Mouse (Mus musculus) stomach, postnatal 0 days (tissue): ENCODE data around the gene H2-DMa. TPM values are rescaled to one million over a fixed set of nuclear protein-coding genes. Genes with fewer than 3 reads are reported as not detected.

Source experiments
- ATAC-seq: fragments of 200-750 bp; cut with Nextera tagmentation; 2 replicates; pipeline ENCODE4 v1.8.0; 2017; ENCODE audit not compliant: low FRiP score, low TSS enrichment
- DNase-seq: peaks from one replicate; pipeline ENCODE4 v3.0.0-alpha.2; 2016; ENCODE audit warnings: low spot score
- H3K27ac ChIP-seq: fragments of 300-500 bp; sonication (generic); replicated peaks from 2 replicates; pipeline ENCODE4 v1.5.1; 2014; ENCODE audit warnings: mild to moderate bottlenecking, control low read depth
- H3K27me3 ChIP-seq: fragments of 300-500 bp; sonication (generic); 2 replicates; pipeline ENCODE4 v1.6.1; 2014; ENCODE audit warnings: low read length; ENCODE audit not compliant: control insufficient read depth, insufficient read depth
- H3K36me3 ChIP-seq: fragments of 300-500 bp; sonication (generic); 2 replicates; pipeline ENCODE4 v1.6.1; 2014; ENCODE audit warnings: low read length, mixed read lengths; ENCODE audit not compliant: control insufficient read depth, insufficient read depth
- H3K4me1 ChIP-seq: fragments of 300-500 bp; sonication (generic); replicated peaks from 2 replicates; pipeline ENCODE4 v1.6.1; 2014; ENCODE audit warnings: antibody characterized with exemption; ENCODE audit not compliant: control insufficient read depth, insufficient read depth
- H3K4me2 ChIP-seq: fragments of 300-500 bp; sonication (generic); replicated peaks from 2 replicates; pipeline ENCODE4 v1.6.1; 2014; ENCODE audit warnings: low read depth, mild to moderate bottlenecking, control low read depth, moderate library complexity
- H3K4me3 ChIP-seq: fragments of 300-500 bp; sonication (generic); 2 replicates; pipeline ENCODE4 v1.5.1; 2014; ENCODE audit warnings: low read depth, low read length, control low read depth
- H3K9ac ChIP-seq: fragments of 300-500 bp; sonication (generic); 2 replicates; pipeline ENCODE4 v1.6.1; 2014; ENCODE audit warnings: mild to moderate bottlenecking, low read length, control low read depth, mixed read lengths
- H3K9me3 ChIP-seq: fragments of 300-500 bp; sonication (generic); 2 replicates; pipeline ENCODE4 v1.6.1; 2016; ENCODE audit warnings: low read length; ENCODE audit not compliant: control insufficient read depth
- CTCF ChIP-seq: IDR thresholded peaks from 2 replicates; pipeline ENCODE4 v1.5.1; 2016; ENCODE audit warnings: antibody characterized with exemption, low read depth, mild to moderate bottlenecking, moderate library complexity
- EP300 ChIP-seq: optimal IDR thresholded peaks from 2 replicates; pipeline ENCODE3; 2016; ENCODE audit warnings: antibody characterized with exemption
- WGBS: fragments of 180-500 bp; shearing (Covaris S2); extraction: QIAGEN DNeasy Blood & Tissue Kit; methylation state at CpG from one replicate; pipeline ENCODE4 v1.1.7; 2014; 5-methylcytosine and 5-hydroxymethylcytosine counted together
- polyA plus RNA-seq: library from polyadenylated mRNA; unstranded; fragments of >200 nt; fragmentation: Nextera tagmentation; extraction: Ambion mirVana; gene quantifications from 2 replicates; pipeline ENCODE4 v1.2.1, GENCODE M21; 2015

Gene H2-DMa
- polyA plus RNA-seq, 1 experiment from 2014 or later = 9.5 TPM

GRCm38 (mm10) chr17:34123518-34123917 is 4.2 kb downstream of the H2-DMa start:
- H3K9ac ChIP-seq = peak overlapping the region; percentile 96
- no peaks in the 10 kb centered on the region for H3K27me3 ChIP-seq
- ATAC-seq (no peak), DNase-seq (peak; percentile 48)
- peak overlapping the region; percentile 100 for H3K27ac ChIP-seq
- H3K4me1 ChIP-seq = peaks cover 2% of the 10 kb centered on the region
- WGBS = 0% methylated on average over 2 of the region's 2 CpGs
- H3K4me2 ChIP-seq = peak overlapping the region; percentile 95
- H3K9me3 ChIP-seq = no peaks in the 10 kb centered on the region
- TF ChIP-seq EP300 (no peak), CTCF (no peak)
- H3K36me3 ChIP-seq = peaks cover 3% of the 10 kb centered on the region; the same call in 1 of the 2 replicates
- H3K4me3 ChIP-seq = peak overlapping the region; percentile 94

- WGBS = 62% methylated on average over 6 of the region's 6 CpGs
- H3K4me3 ChIP-seq = no peak overlapping the region
- H3K9me3 ChIP-seq = no peaks in the 10 kb centered on the region
Measured at GRCm38 (mm10) chr17:34124649-34125048, 5.3 kb downstream of the H2-DMa start.

GRCm38 (mm10) chr17:34126826-34127420 is 7.6 kb downstream of the H2-DMa start:
- no peak for DNase-seq
- no peak for ATAC-seq
- H3K9ac ChIP-seq = no peak overlapping the region
- H3K4me3 ChIP-seq = no peak overlapping the region
- H3K9me3 ChIP-seq = no peaks in the 10 kb centered on the region
- TF ChIP-seq CTCF (no peak), EP300 (no peak)
- 53% methylated on average over 9 of the region's 9 CpGs for WGBS
- no peaks in the 10 kb centered on the region; the same call in 1 of the 2 replicates for H3K36me3 ChIP-seq
- H3K4me1 ChIP-seq = peaks cover 2% of the 10 kb centered on the region
- no peaks in the 10 kb centered on the region for H3K27me3 ChIP-seq
- H3K27ac ChIP-seq = no peak overlapping the region
- H3K4me2 ChIP-seq = no peak overlapping the region

More at GRCm38 (mm10) chr17:34124649-34125048, 5.3 kb downstream of the H2-DMa start:
- DNase-seq = no peak
- H3K27ac ChIP-seq = no peak overlapping the region
- TF ChIP-seq EP300 = no peak
- no peak for TF ChIP-seq CTCF
- no peak for ATAC-seq
- no peaks in the 10 kb centered on the region; the same call in 1 of the 2 replicates for H3K36me3 ChIP-seq
- no peak overlapping the region; the same call in 1 of the 2 replicates for H3K4me2 ChIP-seq
- H3K4me1 ChIP-seq = peaks cover 2% of the 10 kb centered on the region
- no peaks in the 10 kb centered on the region for H3K27me3 ChIP-seq
- H3K9ac ChIP-seq = no peak overlapping the region

- Histone ChIP-seq H3K9me3 (no peaks in the 10 kb centered on the region), H3K27me3 (no peaks in the 10 kb centered on the region), H3K36me3 (no peaks in the 10 kb centered on the region; the same call in 1 of the 2 replicates), H3K27ac (no peak overlapping the region), H3K4me3 (no peak overlapping the region), H3K9ac (no peak overlapping the region), H3K4me1 (peaks cover 2% of the 10 kb centered on the region), H3K4me2 (no peak overlapping the region)
- peak; percentile 16; the same call in 1 of the 2 replicates for ATAC-seq
- TF ChIP-seq CTCF (no peak), EP300 (no peak)
- peak; percentile 72 for DNase-seq
- 21% methylated on average over 6 of the region's 6 CpGs for WGBS
Measured at GRCm38 (mm10) chr17:34127475-34127874, 8.1 kb downstream of the H2-DMa start.

GRCm38 (mm10) chr17:34128264-34128937 is 9.1 kb downstream of the H2-DMa start:
- Histone ChIP-seq H3K4me1 (peaks cover 2% of the 10 kb centered on the region), H3K27me3 (no peaks in the 10 kb centered on the region), H3K4me2 (no peak overlapping the region), H3K4me3 (no peak overlapping the region), H3K9ac (no peak overlapping the region), H3K27ac (no peak overlapping the region), H3K9me3 (no peaks in the 10 kb centered on the region), H3K36me3 (no peaks in the 10 kb centered on the region; the same call in 1 of the 2 replicates)
- 29% methylated on average over 13 of the region's 13 CpGs for WGBS
- DNase-seq (no peak), ATAC-seq (no peak)
- TF ChIP-seq CTCF (peak; percentile 51), EP300 (no peak)
